Mouse (Mus musculus) forebrain, embryonic 13.5 days (tissue): Measurements from ENCODE around the gene Tgfbr1. TPM values are rescaled to one million over a fixed set of nuclear protein-coding genes. Genes with fewer than 3 reads are reported as not detected.

Experiments
- ATAC-seq: fragments of 200-750 bp; cut with Nextera tagmentation; 2 replicates; pipeline ENCODE4 v1.8.0; 2017
- H3K27ac ChIP-seq: fragments of 300-500 bp; sonication (generic); 2 replicates; pipeline ENCODE4 v1.5.1; 2015; ENCODE audit warnings: inconsistent platforms, mild to moderate bottlenecking, moderate library complexity
- H3K27me3 ChIP-seq: fragments of 300-500 bp; sonication (generic); 2 replicates; pipeline ENCODE4 v1.6.1; 2015; ENCODE audit warnings: mild to moderate bottlenecking, inconsistent platforms
- H3K36me3 ChIP-seq: fragments of 300-500 bp; sonication (generic); 2 replicates; pipeline ENCODE4 v1.6.1; 2015; ENCODE audit warnings: mild to moderate bottlenecking, inconsistent platforms; ENCODE audit not compliant: poor library complexity, severe bottlenecking
- H3K4me1 ChIP-seq: fragments of 300-500 bp; sonication (generic); 2 replicates; pipeline ENCODE4 v1.6.1; 2015; ENCODE audit warnings: inconsistent platforms
- H3K4me2 ChIP-seq: fragments of 300-500 bp; sonication (generic); 2 replicates; pipeline ENCODE4 v1.6.1; 2015; ENCODE audit warnings: inconsistent platforms, mild to moderate bottlenecking, moderate library complexity
- H3K4me3 ChIP-seq: fragments of 300-500 bp; sonication (generic); 2 replicates; pipeline ENCODE4 v1.5.1; 2015; ENCODE audit warnings: mild to moderate bottlenecking, inconsistent platforms
- H3K9ac ChIP-seq: fragments of 300-500 bp; sonication (generic); 2 replicates; pipeline ENCODE4 v1.6.1; 2015; ENCODE audit warnings: mild to moderate bottlenecking, inconsistent platforms
- H3K9me3 ChIP-seq: fragments of 300-500 bp; sonication (generic); replicated peaks from 2 replicates; pipeline ENCODE4 v1.6.1; 2016; ENCODE audit warnings: inconsistent platforms
- WGBS: fragments of 180-500 bp; shearing (Covaris S2); methylation state at CpG from one replicate; pipeline ENCODE4 v1.1.7; 2015; 5-methylcytosine and 5-hydroxymethylcytosine counted together
- polyA plus RNA-seq: library from polyadenylated mRNA; unstranded; fragments of >200 nt; fragmentation: Nextera tagmentation; extraction: Ambion mirVana; gene quantifications from 2 replicates; pipeline ENCODE4 v1.2.1, GENCODE M21; 2015

The Tgfbr1 gene
- polyA plus RNA-seq, 1 experiment from 2014 or later, result 45.6 TPM

- Histone ChIP-seq H3K27me3 (no peaks in the 10 kb centered on the region), H3K9me3 (no peaks in the 10 kb centered on the region), H3K4me1 (no peaks in the 10 kb centered on the region), H3K4me3 (no peak overlapping the region), H3K9ac (no peak overlapping the region), H3K27ac (no peak overlapping the region), H3K4me2 (no peak overlapping the region), H3K36me3 (no peaks in the 10 kb centered on the region)
- no peak for ATAC-seq
- WGBS, result 86% methylated on average over 3 of the region's 3 CpGs
Observed at GRCm38 (mm10) chr4:47322315-47322714, 30.7 kb upstream of the Tgfbr1 start.

GRCm38 (mm10) chr4:47324206-47324605, 28.8 kb upstream of the Tgfbr1 start:
- no peak for ATAC-seq
- WGBS, result 93% methylated on average over 1 of the region's 1 CpGs
- Histone ChIP-seq H3K4me3 (no peak overlapping the region), H3K27ac (no peak overlapping the region), H3K9ac (no peak overlapping the region), H3K4me1 (no peaks in the 10 kb centered on the region), H3K9me3 (no peaks in the 10 kb centered on the region), H3K4me2 (no peak overlapping the region), H3K36me3 (no peaks in the 10 kb centered on the region), H3K27me3 (no peaks in the 10 kb centered on the region)

GRCm38 (mm10) chr4:47327782-47328181, 25.2 kb upstream of the Tgfbr1 start:
- H3K4me2 ChIP-seq, result no peak overlapping the region
- no peak for ATAC-seq
- H3K9ac ChIP-seq, result no peak overlapping the region
- no peaks in the 10 kb centered on the region for H3K27me3 ChIP-seq
- WGBS, result 81% methylated on average over 3 of the region's 3 CpGs
- H3K4me3 ChIP-seq, result no peak overlapping the region
- no peak overlapping the region for H3K27ac ChIP-seq
- no peaks in the 10 kb centered on the region for H3K9me3 ChIP-seq
- no peaks in the 10 kb centered on the region for H3K36me3 ChIP-seq
- H3K4me1 ChIP-seq, result no peaks in the 10 kb centered on the region

- H3K27ac ChIP-seq, result no peak overlapping the region
- no peak for ATAC-seq
- H3K9me3 ChIP-seq, result no peaks in the 10 kb centered on the region
- no peak overlapping the region for H3K4me2 ChIP-seq
- H3K4me1 ChIP-seq, result no peaks in the 10 kb centered on the region
- no peak overlapping the region for H3K9ac ChIP-seq
- H3K36me3 ChIP-seq, result no peaks in the 10 kb centered on the region
- no peaks in the 10 kb centered on the region for H3K27me3 ChIP-seq
- H3K4me3 ChIP-seq, result no peak overlapping the region
- WGBS, result 20% methylated on average over 1 of the region's 1 CpGs
Observed at GRCm38 (mm10) chr4:47329285-47329684, 23.7 kb upstream of the Tgfbr1 start.

GRCm38 (mm10) chr4:47330378-47331052, 22.5 kb upstream of the Tgfbr1 start:
- H3K36me3 ChIP-seq, result no peaks in the 10 kb centered on the region
- no peaks in the 10 kb centered on the region for H3K4me1 ChIP-seq
- WGBS, result 91% methylated on average over 13 of the region's 13 CpGs
- no peak overlapping the region for H3K27ac ChIP-seq
- no peak overlapping the region for H3K4me2 ChIP-seq
- H3K4me3 ChIP-seq, result no peak overlapping the region
- H3K9ac ChIP-seq, result no peak overlapping the region
- no peak for ATAC-seq
- no peaks in the 10 kb centered on the region for H3K9me3 ChIP-seq
- no peaks in the 10 kb centered on the region for H3K27me3 ChIP-seq

GRCm38 (mm10) chr4:47332812-47333343, 20.1 kb upstream of the Tgfbr1 start:
- 85% methylated on average over 6 of the region's 6 CpGs for WGBS
- Histone ChIP-seq H3K27me3 (no peaks in the 10 kb centered on the region), H3K4me3 (no peak overlapping the region), H3K9me3 (no peaks in the 10 kb centered on the region), H3K4me2 (no peak overlapping the region), H3K9ac (no peak overlapping the region), H3K4me1 (no peaks in the 10 kb centered on the region), H3K36me3 (no peaks in the 10 kb centered on the region), H3K27ac (no peak overlapping the region)
- ATAC-seq, result peak; percentile 48; the same call in 1 of the 2 replicates

GRCm38 (mm10) chr4:47333541-47333940, 19.5 kb upstream of the Tgfbr1 start:
- H3K9ac ChIP-seq, result no peak overlapping the region
- 93% methylated on average over 3 of the region's 3 CpGs for WGBS
- no peak overlapping the region for H3K27ac ChIP-seq
- no peaks in the 10 kb centered on the region for H3K27me3 ChIP-seq
- H3K36me3 ChIP-seq, result no peaks in the 10 kb centered on the region
- no peak overlapping the region for H3K4me3 ChIP-seq
- H3K9me3 ChIP-seq, result no peaks in the 10 kb centered on the region
- ATAC-seq, result no peak
- no peak overlapping the region for H3K4me2 ChIP-seq
- H3K4me1 ChIP-seq, result no peaks in the 10 kb centered on the region

- no peaks in the 10 kb centered on the region for H3K9me3 ChIP-seq
- no peak overlapping the region for H3K27ac ChIP-seq
- peaks cover 13% of the 10 kb centered on the region for H3K4me1 ChIP-seq
- no peak overlapping the region for H3K4me2 ChIP-seq
- WGBS, result 75% methylated on average over 3 of the region's 3 CpGs
- H3K36me3 ChIP-seq, result no peaks in the 10 kb centered on the region
- no peak for ATAC-seq
- no peak overlapping the region for H3K4me3 ChIP-seq
- H3K9ac ChIP-seq, result no peak overlapping the region
- no peaks in the 10 kb centered on the region for H3K27me3 ChIP-seq
Observed at GRCm38 (mm10) chr4:47336941-47337600, 16.0 kb upstream of the Tgfbr1 start.

GRCm38 (mm10) chr4:47342632-47343031, 10.4 kb upstream of the Tgfbr1 start:
- Histone ChIP-seq H3K27ac (no peak overlapping the region), H3K27me3 (no peaks in the 10 kb centered on the region), H3K4me3 (no peak overlapping the region), H3K9ac (no peak overlapping the region), H3K4me1 (peaks cover 18% of the 10 kb centered on the region), H3K36me3 (no peaks in the 10 kb centered on the region), H3K4me2 (no peak overlapping the region), H3K9me3 (no peaks in the 10 kb centered on the region)
- 21% methylated on average over 8 of the region's 8 CpGs for WGBS
- ATAC-seq, result no peak

- Histone ChIP-seq H3K36me3 (no peaks in the 10 kb centered on the region), H3K4me2 (no peak overlapping the region), H3K4me3 (no peak overlapping the region), H3K9me3 (no peaks in the 10 kb centered on the region), H3K27ac (no peak overlapping the region), H3K9ac (no peak overlapping the region), H3K27me3 (peaks cover 4% of the 10 kb centered on the region; the same call in 1 of the 2 replicates), H3K4me1 (peaks cover 10% of the 10 kb centered on the region)
- WGBS, result 86% methylated on average over 4 of the region's 4 CpGs
- no peak for ATAC-seq
Observed at GRCm38 (mm10) chr4:47347022-47347421, 6.0 kb upstream of the Tgfbr1 start.

GRCm38 (mm10) chr4:47349759-47350158, 3.3 kb upstream of the Tgfbr1 start:
- no peaks in the 10 kb centered on the region for H3K9me3 ChIP-seq
- ATAC-seq, result no peak
- no peak overlapping the region for H3K27ac ChIP-seq
- H3K27me3 ChIP-seq, result peaks cover 4% of the 10 kb centered on the region; the same call in 1 of the 2 replicates
- peaks cover 18% of the 10 kb centered on the region for H3K4me1 ChIP-seq
- H3K9ac ChIP-seq, result no peak overlapping the region
- WGBS, result 34% methylated on average over 6 of the region's 6 CpGs
- no peak overlapping the region for H3K4me3 ChIP-seq
- no peaks in the 10 kb centered on the region for H3K36me3 ChIP-seq
- H3K4me2 ChIP-seq, result no peak overlapping the region

- Histone ChIP-seq H3K4me1 (peaks cover 30% of the 10 kb centered on the region), H3K4me2 (peak overlapping the region; percentile 94), H3K27me3 (peaks cover 4% of the 10 kb centered on the region; the same call in 1 of the 2 replicates), H3K9me3 (no peaks in the 10 kb centered on the region), H3K36me3 (no peaks in the 10 kb centered on the region), H3K9ac (no peak overlapping the region; the same call in 1 of the 2 replicates), H3K27ac (no peak overlapping the region), H3K4me3 (peak overlapping the region; percentile 95)
- ATAC-seq, result no peak
- WGBS, result 17% methylated on average over 9 of the region's 9 CpGs
Observed at GRCm38 (mm10) chr4:47351386-47352049, 1.5 kb upstream of the Tgfbr1 start.
